Mouse (Mus musculus): ENCODE measurements around the gene Ubtd2. TPM values are rescaled to one million over a fixed set of nuclear protein-coding genes. Genes with fewer than 3 reads are reported as not detected.

Gene Ubtd2
- total RNA-seq (2014; fragmentation: Nextera tagmentation) (8.2 and 8.8 TPM in 2 replicates), total RNA-seq (2017) (6.4 TPM in 1 of 2 replicates, not detected in the other)

DNA sequence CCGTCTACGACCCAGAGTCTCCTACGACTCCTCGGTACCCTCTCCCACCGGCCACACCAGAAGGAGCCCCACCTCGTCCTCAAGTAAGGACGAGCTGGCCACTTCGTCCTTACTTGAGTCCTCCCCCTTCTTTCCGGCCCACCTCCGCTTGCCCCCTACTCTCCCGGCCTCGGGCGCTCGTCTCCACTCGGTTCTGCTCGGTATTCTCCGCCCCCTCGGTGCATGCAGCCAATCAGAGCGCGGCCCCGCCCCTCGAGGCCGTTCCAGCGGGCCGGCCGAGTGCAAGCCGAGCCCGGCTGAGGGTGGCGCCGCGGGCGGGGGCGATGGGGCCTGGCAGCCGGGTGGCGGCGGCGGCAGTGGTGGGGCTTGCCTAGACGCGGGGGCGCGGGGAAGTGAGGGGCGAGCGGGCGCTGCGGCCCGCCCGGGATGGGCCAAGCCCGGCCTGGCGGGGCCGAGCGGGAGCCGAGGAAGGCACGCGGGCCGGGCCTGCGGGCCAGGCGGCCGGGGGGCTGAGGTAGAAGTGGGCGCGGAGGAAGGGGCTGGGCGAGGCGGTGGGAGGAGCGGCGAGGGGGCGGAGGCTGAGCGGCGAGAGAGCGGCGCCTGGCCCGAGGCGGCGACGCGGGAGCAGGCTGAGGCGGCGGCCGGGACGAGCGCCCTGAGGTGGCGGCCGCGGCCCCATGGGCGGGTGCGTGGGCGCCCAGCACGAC lies at the start of gene Ubtd2:
TSS of gene Ubtd2 (plus strand) at position 571 of the 707 bp plus-strand sequence.
- ATAC-seq (replicated peaks; ENCODE audit: low FRiP score, low TSS enrichment, poor library complexity, severe bottlenecking) = peak; percentile 96

- no peak for ATAC-seq (replicated peaks; ENCODE audit: low FRiP score, low TSS enrichment, poor library complexity, severe bottlenecking)
Observed at GRCm38 (mm10) chr11:32407863-32408262, 47.3 kb upstream of the Ubtd2 start.

DNA sequence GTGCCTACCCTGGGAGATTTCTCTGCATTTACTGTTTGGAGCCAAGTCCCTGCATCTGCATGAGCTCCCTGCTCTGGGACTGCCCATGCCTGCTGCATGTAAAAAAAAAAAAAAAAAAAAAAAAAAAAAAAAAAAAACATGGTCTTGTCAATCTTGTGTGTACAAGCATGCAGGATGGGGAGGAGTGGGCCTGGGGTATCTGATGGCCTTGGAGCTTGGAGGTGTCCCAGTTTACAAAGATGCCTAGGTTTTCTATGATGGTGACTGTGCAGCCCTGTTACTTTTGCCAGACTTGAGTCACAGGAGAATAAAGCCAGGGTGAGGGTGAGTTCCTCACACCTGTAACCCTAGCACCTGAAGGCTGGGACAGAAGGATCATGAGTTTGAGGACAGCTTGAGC lies 46.1 kb upstream of the Ubtd2 start:
- no peak for ATAC-seq (replicated peaks; ENCODE audit: low FRiP score, low TSS enrichment, poor library complexity, severe bottlenecking)

DNA sequence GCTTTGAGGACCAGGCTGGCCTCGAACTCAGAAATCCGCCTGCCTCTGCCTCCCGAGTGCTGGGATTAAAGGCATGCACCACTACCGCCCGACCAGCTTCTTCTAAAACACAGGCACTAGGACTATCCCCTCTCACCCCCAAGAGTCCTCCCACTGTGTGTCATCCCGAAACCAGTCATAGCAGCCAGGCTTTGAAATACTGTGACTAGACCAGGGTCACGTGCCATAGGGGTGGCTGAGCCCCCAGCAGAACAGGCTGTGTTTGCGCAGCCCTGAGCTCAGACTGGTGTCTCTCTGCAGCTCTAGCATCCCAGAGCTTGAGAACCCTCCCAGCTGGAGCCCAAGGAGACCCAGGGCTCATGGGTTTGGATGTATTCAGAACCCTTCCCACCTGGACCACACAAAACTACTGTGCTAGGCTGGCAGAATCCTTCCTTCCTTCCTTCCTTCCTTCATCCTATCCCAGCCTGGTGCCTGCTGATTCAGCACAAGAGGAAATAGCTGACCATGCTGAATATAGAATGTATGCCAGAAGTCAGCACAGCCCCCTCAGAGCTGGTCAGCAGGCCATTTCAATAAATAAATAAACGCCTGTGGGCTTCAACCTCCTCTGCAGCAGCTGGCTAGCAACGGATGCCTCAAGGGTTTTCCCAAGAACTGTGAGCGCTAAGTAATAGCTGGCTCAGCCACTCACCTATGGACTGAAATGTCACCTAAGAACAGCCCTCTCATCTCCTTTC lies 45.2 kb upstream of the Ubtd2 start:
- no peak for ATAC-seq (replicated peaks; ENCODE audit: low FRiP score, low TSS enrichment, poor library complexity, severe bottlenecking)

DNA sequence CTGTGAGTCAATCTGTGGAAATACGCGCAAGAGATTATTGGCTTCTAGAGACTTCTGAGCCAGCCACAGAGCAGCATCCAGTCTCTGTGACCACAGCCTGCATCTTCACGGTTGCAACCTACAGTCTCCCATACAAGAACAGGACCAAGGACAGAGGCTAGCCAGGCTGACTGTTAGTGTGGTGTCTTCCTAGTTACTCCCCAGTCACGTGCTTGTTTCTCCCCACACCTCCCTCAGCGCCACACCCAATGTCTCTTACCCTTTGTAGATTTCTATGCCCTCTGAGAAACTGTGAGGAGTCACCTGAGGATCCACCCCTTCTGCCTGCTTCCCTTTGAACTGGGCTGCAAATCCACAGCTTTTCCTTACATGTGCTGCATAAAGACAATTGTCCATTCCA lies 35.2 kb upstream of the Ubtd2 start:
- ATAC-seq (replicated peaks; ENCODE audit: low FRiP score, low TSS enrichment, poor library complexity, severe bottlenecking) = no peak

- no peak for ATAC-seq (replicated peaks; ENCODE audit: low FRiP score, low TSS enrichment, poor library complexity, severe bottlenecking)
Observed at GRCm38 (mm10) chr11:32423311-32423710, 31.9 kb upstream of the Ubtd2 start.

DNA sequence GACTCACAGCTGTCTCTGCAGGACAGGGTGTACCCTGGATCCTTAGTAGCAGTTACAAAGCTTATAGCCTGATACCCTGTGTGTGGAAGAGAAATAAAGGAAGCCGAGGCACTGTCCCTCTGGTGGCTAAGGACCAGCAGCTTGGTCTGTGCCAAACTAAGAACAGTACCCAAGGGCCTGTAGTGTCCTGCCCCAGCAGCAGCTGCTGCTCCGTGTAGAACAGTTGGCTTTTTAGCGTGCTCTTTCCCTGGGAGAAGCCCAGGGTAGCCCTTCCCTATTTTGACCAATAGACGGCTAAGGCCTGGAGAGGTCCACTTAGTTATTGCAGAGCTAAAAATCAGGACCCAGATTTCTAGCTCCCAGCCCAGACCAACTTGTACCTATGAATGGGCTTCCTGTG lies 30.6 kb upstream of the Ubtd2 start:
- ATAC-seq (replicated peaks; ENCODE audit: low FRiP score, low TSS enrichment, poor library complexity, severe bottlenecking) = no peak

DNA sequence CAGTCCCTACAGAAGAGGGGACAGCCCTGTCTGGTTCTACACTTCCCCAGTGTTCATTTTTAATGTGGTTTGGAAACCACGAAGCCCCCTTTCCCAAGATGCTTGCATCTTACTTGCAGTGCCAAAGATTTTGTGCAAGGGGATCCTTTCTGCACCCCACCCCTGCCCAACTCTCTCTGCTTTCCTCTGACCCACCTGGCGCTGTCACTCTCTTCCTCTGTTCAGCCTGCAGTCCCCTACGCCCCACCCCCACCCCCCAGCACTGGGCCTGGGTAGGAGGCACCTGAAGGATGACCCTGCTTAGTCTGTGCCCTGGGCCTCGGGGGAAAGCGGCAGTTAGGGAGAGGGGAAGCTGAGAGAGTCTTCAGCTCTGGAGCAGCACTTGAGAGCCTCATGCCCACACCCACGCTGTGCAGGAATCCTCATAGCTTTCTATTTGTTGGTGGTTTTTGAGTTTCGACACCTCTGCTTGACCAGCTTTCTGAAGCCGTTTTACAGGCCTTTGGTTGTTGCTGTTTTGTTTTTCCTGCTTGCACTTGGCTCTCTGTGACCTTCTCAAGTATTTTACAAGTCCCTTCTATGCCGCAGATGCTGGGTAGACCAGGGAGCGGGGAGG lies 30.0 kb upstream of the Ubtd2 start:
- ATAC-seq (replicated peaks; ENCODE audit: low FRiP score, low TSS enrichment, poor library complexity, severe bottlenecking) = no peak

GRCm38 (mm10) chr11:32427537-32427936 lies 27.6 kb upstream of the Ubtd2 start:
- ATAC-seq (replicated peaks; ENCODE audit: low FRiP score, low TSS enrichment, poor library complexity, severe bottlenecking) = no peak

DNA sequence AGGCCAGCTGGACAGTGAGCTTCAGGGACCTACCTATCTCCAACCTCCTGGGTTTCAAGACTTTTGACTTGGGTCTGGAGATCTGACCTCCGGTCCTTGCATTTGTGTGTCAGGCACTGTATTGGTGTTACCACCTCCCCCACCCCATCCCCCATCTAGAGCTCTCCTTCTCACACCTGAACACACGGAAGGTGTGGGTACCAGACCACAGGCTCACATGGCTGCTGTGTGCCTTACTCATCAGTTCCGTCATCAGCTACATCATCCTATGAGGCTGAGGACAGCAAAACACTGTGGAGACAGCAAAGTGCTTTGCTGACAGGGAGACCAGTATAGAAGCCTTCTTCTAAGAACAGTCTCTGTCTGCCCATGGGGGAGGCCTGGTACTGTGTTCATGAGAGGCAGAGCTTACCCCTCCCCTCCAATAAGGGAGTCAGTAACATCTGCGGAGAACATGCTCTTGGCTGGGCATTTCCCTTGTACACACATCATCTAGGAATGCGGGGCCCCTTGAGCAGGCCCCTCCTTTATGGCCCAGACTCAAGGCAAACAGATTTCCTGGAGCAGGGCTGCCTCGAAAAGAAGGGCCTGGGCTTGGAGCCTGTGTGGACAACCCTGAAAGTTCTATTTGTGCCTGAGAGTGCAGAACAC lies 19.6 kb upstream of the Ubtd2 start:
- no peak for ATAC-seq (replicated peaks; ENCODE audit: low FRiP score, low TSS enrichment, poor library complexity, severe bottlenecking)

DNA sequence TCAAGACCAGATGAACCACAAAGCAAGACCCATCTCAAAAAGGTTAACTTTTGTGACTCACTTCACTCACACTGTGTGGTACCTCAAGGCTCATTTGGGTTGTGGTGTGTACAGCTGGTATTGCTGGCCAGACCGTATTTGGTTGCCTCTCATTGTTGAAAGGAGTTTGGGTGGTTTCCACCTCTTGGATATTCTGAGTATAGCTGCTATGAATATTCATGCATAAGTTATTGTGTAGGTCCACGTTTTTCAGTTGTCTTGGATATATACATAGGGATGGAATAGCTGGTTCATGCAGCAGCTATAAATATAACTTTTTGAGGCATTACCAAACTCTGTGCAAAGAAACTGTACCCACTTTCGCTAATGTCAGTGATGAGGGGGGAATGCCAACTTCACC lies 12.6 kb upstream of the Ubtd2 start:
- ATAC-seq (replicated peaks; ENCODE audit: low FRiP score, low TSS enrichment, poor library complexity, severe bottlenecking) = no peak

GRCm38 (mm10) chr11:32444266-32444665 lies 10.9 kb upstream of the Ubtd2 start:
- no peak for ATAC-seq (replicated peaks; ENCODE audit: low FRiP score, low TSS enrichment, poor library complexity, severe bottlenecking)

DNA sequence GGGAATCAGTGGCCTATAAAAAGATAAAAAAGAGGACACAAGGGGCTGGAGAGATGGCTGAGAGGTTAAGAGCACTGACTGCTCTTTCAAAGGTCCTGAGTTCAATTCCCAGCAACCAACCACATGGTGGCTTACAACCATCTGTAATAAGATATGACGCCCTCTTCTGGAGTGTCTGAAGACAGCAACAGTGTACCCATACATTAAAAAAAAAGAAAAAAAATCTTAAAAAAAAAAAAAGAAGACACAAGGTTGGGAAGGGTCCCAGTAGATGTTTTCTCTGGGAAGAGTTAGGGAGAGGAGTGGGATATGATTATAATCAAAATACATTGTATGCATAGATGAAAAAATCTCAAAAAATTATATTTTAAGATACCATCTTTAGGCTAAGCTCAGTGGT lies 10.0 kb upstream of the Ubtd2 start:
- no peak for ATAC-seq (replicated peaks; ENCODE audit: low FRiP score, low TSS enrichment, poor library complexity, severe bottlenecking)

DNA sequence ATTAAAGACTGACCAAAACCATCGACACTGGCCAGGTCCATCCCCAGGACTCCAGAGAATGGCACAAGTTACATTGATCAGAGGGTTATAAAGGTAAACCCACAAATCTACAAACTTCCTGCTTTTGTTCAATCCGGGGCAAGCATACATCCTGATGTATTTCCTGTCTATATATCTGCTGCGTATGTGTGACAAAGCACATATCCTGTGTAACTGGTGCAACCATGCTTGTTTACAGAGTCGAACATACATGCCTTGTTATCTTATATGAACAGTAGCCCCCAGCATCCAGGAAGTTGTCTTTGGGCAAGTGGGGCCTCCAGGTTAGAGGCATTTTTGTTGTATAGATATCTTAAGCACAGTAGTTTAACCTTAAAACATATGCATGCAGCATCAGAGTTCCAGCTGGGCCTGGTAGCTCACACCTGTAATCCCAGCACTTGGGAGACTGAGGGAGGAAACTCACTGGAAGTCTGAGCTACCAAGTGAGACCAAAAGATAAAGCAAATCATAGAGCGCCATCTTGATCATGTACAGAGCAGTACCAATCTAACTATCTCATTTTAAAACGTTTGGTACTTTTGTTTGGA lies 9.4 kb upstream of the Ubtd2 start:
- no peak for ATAC-seq (replicated peaks; ENCODE audit: low FRiP score, low TSS enrichment, poor library complexity, severe bottlenecking)

- ATAC-seq (replicated peaks; ENCODE audit: low FRiP score, low TSS enrichment, poor library complexity, severe bottlenecking) = peak; percentile 69
Observed at GRCm38 (mm10) chr11:32450216-32450615, 5.0 kb upstream of the Ubtd2 start.

GRCm38 (mm10) chr11:32451306-32451705 lies 3.9 kb upstream of the Ubtd2 start:
- no peak for ATAC-seq (replicated peaks; ENCODE audit: low FRiP score, low TSS enrichment, poor library complexity, severe bottlenecking)

GRCm38 (mm10) chr11:32452745-32453144 lies 2.4 kb upstream of the Ubtd2 start:
- no peak for ATAC-seq (replicated peaks; ENCODE audit: low FRiP score, low TSS enrichment, poor library complexity, severe bottlenecking)

DNA sequence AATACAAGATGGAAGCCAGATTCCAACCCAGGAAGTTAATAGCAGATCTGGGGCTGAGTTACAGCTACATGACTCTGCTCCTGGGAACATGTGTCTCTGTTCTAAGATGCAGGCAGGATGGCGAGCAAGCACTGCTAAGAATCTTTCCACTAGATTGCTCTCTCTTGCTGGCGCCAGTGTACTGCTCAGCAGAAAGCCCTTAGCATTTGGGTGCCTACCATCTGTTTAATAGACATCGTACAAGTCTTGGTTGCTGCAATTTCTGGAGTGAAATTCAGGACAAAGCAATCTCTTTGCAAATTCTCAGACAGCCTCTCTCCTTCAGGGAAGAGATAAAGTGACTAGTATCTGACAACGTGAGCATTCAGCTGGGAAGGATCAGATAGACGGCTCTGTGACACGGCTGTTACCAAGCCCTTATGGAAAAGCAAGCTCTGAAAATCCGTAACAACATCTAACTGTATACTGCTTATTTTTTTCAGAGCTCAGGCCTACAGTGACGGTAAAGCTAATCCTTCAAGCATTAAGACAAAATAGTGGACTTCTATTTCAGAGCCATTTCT lies 1.7 kb upstream of the Ubtd2 start:
- no peak for ATAC-seq (replicated peaks; ENCODE audit: low FRiP score, low TSS enrichment, poor library complexity, severe bottlenecking)

DNA sequence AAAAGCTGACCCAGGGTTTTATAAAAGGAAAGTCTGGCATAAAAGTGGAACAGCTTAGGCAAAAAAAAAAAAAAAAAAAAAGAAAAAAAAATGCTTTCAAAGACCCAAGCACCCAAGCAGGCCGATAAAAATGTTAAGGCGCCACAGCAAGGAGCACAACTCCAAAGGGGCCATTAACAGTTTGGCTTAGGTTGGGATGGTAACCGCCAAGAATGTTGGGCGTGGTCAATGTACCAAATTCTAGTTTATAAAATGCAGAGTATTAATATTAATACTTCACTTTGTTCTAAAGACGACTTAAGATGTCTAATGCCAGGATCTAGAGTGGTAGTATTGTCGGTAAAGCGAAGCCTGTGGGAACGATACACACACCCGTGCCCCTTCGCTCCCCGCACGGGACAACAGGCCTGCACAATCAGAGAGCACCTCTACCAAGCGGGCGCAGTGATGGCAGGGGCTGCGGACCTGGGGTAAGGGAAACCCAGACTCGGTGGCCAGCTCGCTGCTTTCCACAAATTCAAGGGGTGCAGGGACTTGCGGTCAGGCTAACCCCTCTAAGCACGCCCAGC lies 855 bp upstream of the Ubtd2 start:
- peak; percentile 33 for ATAC-seq (replicated peaks; ENCODE audit: low FRiP score, low TSS enrichment, poor library complexity, severe bottlenecking)
